Mouse (Mus musculus): ENCODE results near the gene Pelo. TPM values are rescaled to one million over a fixed set of nuclear protein-coding genes. Genes with fewer than 3 reads are reported as not detected.

Pelo gene
- polyA plus RNA-seq, 1 experiment from 2014 or later: 34.9 TPM

GRCm38 (mm10) chr13:115057555-115057954, 32.4 kb downstream of the Pelo start:
- ChIA-PET CTCF (interaction anchor here (1.6 to 2.3 kb wide), 3 partner anchors 12 to 22 kb away, joined by 4 to 6 read pairs (median 4); no protein-coding TSS in a partner anchor), POLR2A (interaction anchor here (0.6 kb wide), 1 partner anchor 59 kb away, joined by 4 read pairs; no protein-coding TSS in a partner anchor)
- no peak for ATAC-seq
- DNase-seq (ENCODE audit: low read depth, low spot score): no peak
- no peak for TF ChIP-seq CTCF (IDR thresholded peaks at IDR 0.05)
- no peaks in the 10 kb centered on the region for H3K27me3 ChIP-seq
- in situ Hi-C loops (cut with MboI; ENCODE audit: low pct_unique_long_range_greater_than_20kb): no loop called here

GRCm38 (mm10) chr13:115054783-115055182, 35.2 kb downstream of the Pelo start:
- no peaks in the 10 kb centered on the region for H3K27me3 ChIP-seq
- ATAC-seq (no peak), DNase-seq (ENCODE audit: low read depth, low spot score) (no peak)
- in situ Hi-C loops (cut with MboI; ENCODE audit: low pct_unique_long_range_greater_than_20kb): no loop called here
- CTCF ChIA-PET: no interaction called here
- POLR2A ChIA-PET: no interaction called here
- TF ChIP-seq CTCF (IDR thresholded peaks at IDR 0.05): no peak

- H3K27me3 ChIP-seq: no peaks in the 10 kb centered on the region
- ATAC-seq (no peak), DNase-seq (ENCODE audit: low read depth, low spot score) (no peak)
- in situ Hi-C loops (cut with MboI; ENCODE audit: low pct_unique_long_range_greater_than_20kb): no loop called here
- ChIA-PET POLR2A (no interaction called here), CTCF (no interaction called here)
- TF ChIP-seq CTCF (IDR thresholded peaks at IDR 0.05): no peak
Measured at GRCm38 (mm10) chr13:115052568-115052967, 37.4 kb downstream of the Pelo start.

- CTCF ChIA-PET: no interaction called here
- in situ Hi-C loops (cut with MboI; ENCODE audit: low pct_unique_long_range_greater_than_20kb): no loop called here
- DNase-seq (ENCODE audit: low read depth, low spot score) (no peak), ATAC-seq (no peak)
- TF ChIP-seq CTCF (IDR thresholded peaks at IDR 0.05): no peak
- POLR2A ChIA-PET: no interaction called here
- H3K27me3 ChIP-seq: no peaks in the 10 kb centered on the region
Measured at GRCm38 (mm10) chr13:115050660-115051559, 39.1 kb downstream of the Pelo start.

GRCm38 (mm10) chr13:115042652-115043051, 47.3 kb downstream of the Pelo start:
- ChIA-PET CTCF (interaction anchor here (1.8 kb wide), 1 partner anchor 10 kb away, joined by 4 read pairs; no protein-coding TSS in a partner anchor), POLR2A (no interaction called here)
- no peaks in the 10 kb centered on the region for H3K27me3 ChIP-seq
- no peak for ATAC-seq
- in situ Hi-C loops (cut with MboI; ENCODE audit: low pct_unique_long_range_greater_than_20kb): no loop called here
- DNase-seq (ENCODE audit: low read depth, low spot score): no peak
- TF ChIP-seq CTCF (IDR thresholded peaks at IDR 0.05): no peak

Other genes starting within 250 kb of the Pelo start
- gene Itga2, start 158.1 kb downstream of the Pelo start, polyA plus RNA-seq (2021): 0.40 TPM
- gene Gm49395, start 11.7 kb upstream of the Pelo start, polyA plus RNA-seq (2021): 2.2 TPM
- gene Itga1, start 11.8 kb upstream of the Pelo start, polyA plus RNA-seq (2021): 59.2 TPM